Mouse (Mus musculus) embryonic facial prominence, embryonic 15.5 days (tissue): ENCODE measurements around the gene Fam89b. TPM values are rescaled to one million over a fixed set of nuclear protein-coding genes. Genes with fewer than 3 reads are reported as not detected.
"Not testable (repeated sequence)": the region's sequence is repeated elsewhere in the genome, so short reads cannot be mapped to it uniquely, and the experiment has no call there.

Experiments used
- ATAC-seq: fragments of 200-750 bp; cut with Nextera tagmentation; 2 replicates; pipeline ENCODE4 v1.8.0; 2017; ENCODE audit warnings: low read depth, moderate TSS enrichment; ENCODE audit not compliant: insufficient number of reproducible peaks, low FRiP score, low TSS enrichment
- H3K27ac ChIP-seq: fragments of 300-500 bp; sonication (generic); replicated peaks from 2 replicates; pipeline ENCODE4 v1.5.1; 2015; ENCODE audit warnings: mild to moderate bottlenecking, inconsistent platforms
- H3K27me3 ChIP-seq: fragments of 300-500 bp; sonication (generic); 2 replicates; pipeline ENCODE4 v1.6.1; 2015; ENCODE audit warnings: inconsistent platforms
- H3K36me3 ChIP-seq: fragments of 300-500 bp; sonication (generic); 2 replicates; pipeline ENCODE4 v1.6.1; 2015; ENCODE audit warnings: mild to moderate bottlenecking, inconsistent platforms
- H3K4me1 ChIP-seq: fragments of 300-500 bp; sonication (generic); 2 replicates; pipeline ENCODE4 v1.6.1; 2015; ENCODE audit warnings: inconsistent platforms
- H3K4me2 ChIP-seq: fragments of 300-500 bp; sonication (generic); replicated peaks from 2 replicates; pipeline ENCODE4 v1.6.1; 2015; ENCODE audit warnings: mild to moderate bottlenecking, inconsistent platforms
- H3K4me3 ChIP-seq: fragments of 300-500 bp; sonication (generic); replicated peaks from 2 replicates; pipeline ENCODE4 v1.5.1; 2015; ENCODE audit warnings: mild to moderate bottlenecking, inconsistent platforms
- H3K9ac ChIP-seq: fragments of 300-500 bp; sonication (generic); 2 replicates; pipeline ENCODE4 v1.6.1; 2015; ENCODE audit warnings: inconsistent platforms
- H3K9me3 ChIP-seq: fragments of 300-500 bp; sonication (generic); replicated peaks from 2 replicates; pipeline ENCODE4 v1.6.1; 2016; ENCODE audit warnings: inconsistent platforms
- WGBS: fragments of 180-500 bp; shearing (Covaris S2); methylation state at CpG from one replicate; pipeline ENCODE4 v1.1.7; 2015; 5-methylcytosine and 5-hydroxymethylcytosine counted together
- polyA plus RNA-seq: library from polyadenylated mRNA; unstranded; fragments of >200 nt; fragmentation: Nextera tagmentation; extraction: Ambion mirVana; gene quantifications from 2 replicates; pipeline ENCODE4 v1.2.1, GENCODE M21; 2015

The Fam89b gene
- polyA plus RNA-seq, 1 experiment from 2014 or later, result 110 TPM

DNA sequence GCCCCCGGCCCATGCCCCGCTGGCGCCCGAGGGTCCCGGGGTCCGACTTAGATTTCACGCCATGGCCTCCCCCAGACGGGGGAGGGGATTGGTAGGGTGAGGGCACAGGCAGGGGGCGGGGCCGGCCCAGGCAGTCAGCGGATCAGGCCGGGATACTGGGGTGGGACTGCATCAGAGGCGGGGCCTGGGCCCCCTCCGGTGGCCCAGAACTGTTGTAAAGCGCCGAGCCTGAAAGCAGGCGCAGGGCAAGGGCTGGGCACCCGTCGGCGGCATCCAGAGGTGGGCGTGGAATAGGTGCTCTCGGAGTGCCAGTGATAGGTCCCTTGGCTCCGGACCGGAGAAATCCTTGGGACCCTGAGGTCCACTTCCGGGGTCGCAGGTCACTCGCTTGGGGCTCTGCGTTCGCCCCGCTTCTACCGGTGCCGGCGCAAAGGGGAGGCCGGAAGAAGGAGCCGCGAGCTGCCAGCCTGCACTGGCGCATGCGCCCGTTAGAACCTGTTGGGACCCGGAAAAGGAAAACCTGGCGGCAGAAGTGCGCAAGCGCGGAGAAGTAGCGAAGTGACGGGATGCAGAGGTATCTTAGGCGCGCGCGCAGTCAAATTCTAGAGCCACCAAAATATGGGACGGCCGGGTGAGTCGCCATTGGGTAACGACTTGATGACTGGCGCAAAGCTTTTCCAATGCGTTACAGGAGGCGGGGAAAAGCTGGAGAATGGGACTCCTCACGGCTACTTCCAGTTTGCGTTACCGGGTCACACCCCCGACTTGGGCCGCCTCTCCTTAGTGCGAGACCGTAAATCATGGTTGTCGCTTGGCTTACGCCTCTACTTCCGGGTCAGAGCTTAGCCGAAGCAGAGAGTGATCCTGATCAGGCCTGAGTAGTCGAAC, 41.0 kb downstream of the Fam89b start, which contains the start of the genes Map3k11 and Pcnx3:
Map3k11 (plus strand) TSS at position 543 of the 888 bp plus-strand sequence.
Pcnx3 (minus strand) TSS at position 709 of the 888 bp plus-strand sequence.
- under 1% methylated on average over 69 of the region's 69 CpGs for WGBS
- peak; percentile 94 for ATAC-seq
- H3K36me3 ChIP-seq, result peaks cover 43% of the 10 kb centered on the region

GRCm38 (mm10) chr19:5687738-5688137, 41.7 kb downstream of the Fam89b start:
- Histone ChIP-seq H3K27ac (peak overlapping the region; percentile 97), H3K9me3 (no peaks in the 10 kb centered on the region)
- no peak for ATAC-seq

More for the DNA sequence above, 41.0 kb downstream of the Fam89b start, which contains the start of the genes Map3k11 and Pcnx3:
- Histone ChIP-seq H3K27me3 (no peaks in the 10 kb centered on the region), H3K9ac (peak within 1 kb of the TSS; percentile 80), H3K4me2 (peak within 1 kb of the TSS; percentile 94), H3K27ac (peak within 1 kb of the TSS; percentile 97), H3K4me1 (peaks cover 45% of the 10 kb centered on the region), H3K9me3 (no peaks in the 10 kb centered on the region), H3K4me3 (peak within 1 kb of the TSS; percentile 75)

GRCm38 (mm10) chr19:5686954-5687353, 42.5 kb downstream of the Fam89b start:
- Histone ChIP-seq H3K36me3 (peaks cover 50% of the 10 kb centered on the region), H3K4me2 (peak overlapping the region; percentile 94; the same call in 1 of the 2 replicates), H3K4me1 (peaks cover 31% of the 10 kb centered on the region), H3K4me3 (0 out of 2 replicates have a peak overlapping the region, but pooled peaks have one; percentile 75), H3K9ac (peak overlapping the region; percentile 80; the same call in 1 of the 2 replicates)
- H3K27ac ChIP-seq, H3K27me3 ChIP-seq, ATAC-seq, H3K9me3 ChIP-seq: not testable (repeated sequence)
- WGBS, result 93% methylated on average over 12 of the region's 12 CpGs

More at GRCm38 (mm10) chr19:5687738-5688137, 41.7 kb downstream of the Fam89b start:
- Histone ChIP-seq H3K4me3 (peak overlapping the region; percentile 75), H3K36me3 (peaks cover 43% of the 10 kb centered on the region), H3K9ac (peak overlapping the region; percentile 80), H3K27me3 (no peaks in the 10 kb centered on the region), H3K4me1 (peaks cover 39% of the 10 kb centered on the region), H3K4me2 (peak overlapping the region; percentile 94)
- WGBS, result 16% methylated on average over 9 of the region's 9 CpGs

GRCm38 (mm10) chr19:5686437-5686836, 43.0 kb downstream of the Fam89b start:
- Histone ChIP-seq H3K36me3 (peaks cover 56% of the 10 kb centered on the region), H3K4me1 (peaks cover 26% of the 10 kb centered on the region), H3K27me3 (no peaks in the 10 kb centered on the region), H3K27ac (no peak overlapping the region), H3K9me3 (no peaks in the 10 kb centered on the region), H3K4me2 (no peak overlapping the region), H3K9ac (no peak overlapping the region), H3K4me3 (no peak overlapping the region)
- 91% methylated on average over 13 of the region's 13 CpGs for WGBS
- ATAC-seq, result no peak

GRCm38 (mm10) chr19:5685861-5686260, 43.6 kb downstream of the Fam89b start:
- ATAC-seq, result no peak
- Histone ChIP-seq H3K36me3 (peaks cover 61% of the 10 kb centered on the region), H3K4me2 (no peak overlapping the region), H3K27me3 (no peaks in the 10 kb centered on the region), H3K9ac (no peak overlapping the region), H3K9me3 (no peaks in the 10 kb centered on the region), H3K27ac (no peak overlapping the region), H3K4me3 (no peak overlapping the region), H3K4me1 (peaks cover 20% of the 10 kb centered on the region)
- 94% methylated on average over 11 of the region's 11 CpGs for WGBS

- Histone ChIP-seq H3K27me3 (no peaks in the 10 kb centered on the region), H3K4me1 (peaks cover 16% of the 10 kb centered on the region), H3K36me3 (peaks cover 66% of the 10 kb centered on the region), H3K27ac (no peak overlapping the region), H3K9me3 (no peaks in the 10 kb centered on the region), H3K4me2 (no peak overlapping the region), H3K9ac (no peak overlapping the region), H3K4me3 (no peak overlapping the region)
- 92% methylated on average over 19 of the region's 19 CpGs for WGBS
- no peak for ATAC-seq
Observed at GRCm38 (mm10) chr19:5685431-5685830, 44.0 kb downstream of the Fam89b start.

DNA sequence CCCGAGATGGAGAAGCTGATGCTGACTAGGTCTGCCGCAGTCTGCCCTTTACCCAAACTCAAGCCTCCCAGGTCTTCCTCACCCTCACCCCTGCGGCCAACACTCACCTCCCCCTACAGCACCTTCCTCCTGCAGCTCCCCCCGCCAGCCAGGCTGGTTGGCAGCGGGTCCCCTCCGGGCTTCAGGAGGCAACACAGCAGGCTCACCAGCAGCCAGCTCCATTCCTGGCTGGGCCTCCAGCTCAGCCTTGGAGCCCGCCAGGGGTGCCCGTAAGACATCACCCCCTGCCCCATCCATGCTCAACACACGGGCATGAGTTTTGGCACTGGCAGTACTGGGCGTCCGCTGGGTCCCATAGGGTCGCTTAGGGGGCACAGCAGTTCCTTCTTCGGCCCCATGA, 44.5 kb downstream of the Fam89b start:
- Histone ChIP-seq H3K4me2 (no peak overlapping the region), H3K9ac (no peak overlapping the region), H3K27ac (no peak overlapping the region), H3K36me3 (peaks cover 70% of the 10 kb centered on the region), H3K4me3 (no peak overlapping the region), H3K4me1 (peaks cover 12% of the 10 kb centered on the region), H3K27me3 (no peaks in the 10 kb centered on the region), H3K9me3 (no peaks in the 10 kb centered on the region)
- 92% methylated on average over 13 of the region's 13 CpGs for WGBS
- no peak for ATAC-seq

GRCm38 (mm10) chr19:5684236-5684635, 45.2 kb downstream of the Fam89b start:
- H3K27me3 ChIP-seq, result no peaks in the 10 kb centered on the region
- H3K4me1 ChIP-seq, result peaks cover 12% of the 10 kb centered on the region
- H3K9ac ChIP-seq, result no peak overlapping the region
- H3K4me3 ChIP-seq, result no peak overlapping the region
- no peak for ATAC-seq
- 89% methylated on average over 12 of the region's 12 CpGs for WGBS
- H3K36me3 ChIP-seq, result peaks cover 78% of the 10 kb centered on the region
- no peak overlapping the region for H3K27ac ChIP-seq
- H3K4me2 ChIP-seq, result no peak overlapping the region
- no peaks in the 10 kb centered on the region for H3K9me3 ChIP-seq

- no peak for ATAC-seq
- no peak overlapping the region for H3K4me3 ChIP-seq
- H3K36me3 ChIP-seq, result peaks cover 96% of the 10 kb centered on the region
- no peaks in the 10 kb centered on the region for H3K27me3 ChIP-seq
- H3K9ac ChIP-seq, result no peak overlapping the region
- no peak overlapping the region for H3K4me2 ChIP-seq
- H3K4me1 ChIP-seq, result no peaks in the 10 kb centered on the region
- no peaks in the 10 kb centered on the region for H3K9me3 ChIP-seq
- no peak overlapping the region for H3K27ac ChIP-seq
- WGBS, result 92% methylated on average over 4 of the region's 4 CpGs
Observed at GRCm38 (mm10) chr19:5680432-5680831, 49.0 kb downstream of the Fam89b start.
